Mouse (Mus musculus): Measurements from ENCODE around the gene Tmem184a. TPM values are rescaled to one million over a fixed set of nuclear protein-coding genes. Genes with fewer than 3 reads are reported as not detected.

The Tmem184a gene
- 0.12 and 0.16 TPM in 2 replicates for polyA plus RNA-seq (2021; fragmentation: Nextera tagmentation)
- long read RNA-seq, experiment 1, result 0 reads
- long read RNA-seq, experiment 2, result 0 reads

GRCm38 (mm10) chr5:139819538-139820181 lies at the start of gene Tmem184a:
Tmem184a (minus strand) TSS chr5:139819917.

GRCm38 (mm10) chr5:139826357-139827055 lies 6.8 kb upstream of the Tmem184a start, which contains the start of the genes Gm26938 and Psmg3:
Gm26938 (minus strand) TSS chr5:139826407.
Psmg3 (minus strand) TSS chr5:139826885.

GRCm38 (mm10) chr5:139791227-139792158 lies 28.2 kb downstream of the Tmem184a start, which contains the start of gene Mafk:
Mafk (plus strand) TSS chr5:139791513.

GRCm38 (mm10) chr5:139775216-139775926 lies 44.3 kb downstream of the Tmem184a start, which contains the start of gene Ints1:
Ints1 (minus strand) TSS chr5:139775674.

Other genes starting within 250 kb of the Tmem184a start
- gene Micall2, start 83.6 kb downstream of the Tmem184a start, polyA plus RNA-seq (2021; fragmentation: Nextera tagmentation), result 0.71 and 1.8 TPM in 2 replicates
- 18.0 and 18.9 TPM in 2 replicates for gene Ints1, start 44.2 kb downstream of the Tmem184a start, polyA plus RNA-seq (2021; fragmentation: Nextera tagmentation)
- gene Mafk, start 28.4 kb downstream of the Tmem184a start, polyA plus RNA-seq (2021; fragmentation: Nextera tagmentation), result 1.3 and 1.8 TPM in 2 replicates
- gene Gm26938, start 6.5 kb upstream of the Tmem184a start, polyA plus RNA-seq (2021; fragmentation: Nextera tagmentation), result not detected in 2 replicates
- gene Psmg3, start 7.0 kb upstream of the Tmem184a start, polyA plus RNA-seq (2021; fragmentation: Nextera tagmentation), result 43.3 and 46.3 TPM in 2 replicates
- 3.9 and 13.4 TPM in 2 replicates for gene Elfn1, start 88.0 kb upstream of the Tmem184a start, polyA plus RNA-seq (2021; fragmentation: Nextera tagmentation)

Data from left cerebral cortex, adult 6 months (tissue).